Mouse (Mus musculus) kidney, adult 2 months (tissue): Measurements from ENCODE around the gene Megf8. TPM values are rescaled to one million over a fixed set of nuclear protein-coding genes. Genes with fewer than 3 reads are reported as not detected.

ENCODE experiments used
- DNase-seq: peaks from one replicate; pipeline ENCODE4 v3.0.0; 2021
- H3K27ac ChIP-seq: fragments of 200-500 bp; 2 replicates; pipeline ENCODE4 v1.5.1; 2012; ENCODE audit warnings: low read depth, low read length, control low read depth, inconsistent platforms; ENCODE audit not compliant: insufficient read depth
- H3K27me3 ChIP-seq: fragments of 200-500 bp; replicated peaks from 2 replicates; pipeline ENCODE4 v1.6.1; 2012; ENCODE audit warnings: mild to moderate bottlenecking, moderate library complexity, low read length, inconsistent platforms; ENCODE audit not compliant: control insufficient read depth, insufficient read depth
- H3K36me3 ChIP-seq: fragments of 200-500 bp; 2 replicates; pipeline ENCODE4 v1.6.1; 2012; ENCODE audit warnings: mild to moderate bottlenecking, moderate library complexity, low read length, inconsistent platforms; ENCODE audit not compliant: control insufficient read depth, insufficient read depth
- H3K4me1 ChIP-seq: fragments of 200-500 bp; 2 replicates; pipeline ENCODE4 v1.6.1; 2011; ENCODE audit warnings: low read length; ENCODE audit not compliant: control insufficient read depth, insufficient read depth
- H3K4me3 ChIP-seq: fragments of 200-500 bp; 2 replicates; pipeline ENCODE4 v1.5.1; 2011; ENCODE audit warnings: mild to moderate bottlenecking, low read depth, low read length, control low read depth; ENCODE audit not compliant: insufficient read depth
- CTCF ChIP-seq: fragments of 200-500 bp; conservative IDR thresholded peaks from 2 replicates; pipeline ENCODE4 v1.5.1; 2011; ENCODE audit warnings: low read depth, mild to moderate bottlenecking, control low read depth, low read length, moderate library complexity, mixed read lengths; ENCODE audit not compliant: insufficient read depth, insufficient read length
- POLR2A ChIP-seq: fragments of 200-500 bp; IDR thresholded peaks from one replicate; pipeline ENCODE4 v1.6.1; 2011; ENCODE audit warnings: low read depth, low read length, control low read depth
- WGBS: fragments of 180-500 bp; shearing (Covaris S2); methylation state at CpG from one replicate; pipeline ENCODE4 v1.1.7; 2018; 5-methylcytosine and 5-hydroxymethylcytosine counted together
- polyA plus RNA-seq: library from polyadenylated mRNA; depleted of rRNA; stranded (reverse); fragments of >200 nt; gene quantifications from 2 replicates; pipeline ENCODE4 v1.2.3, GENCODE M21; 2012; rRNA removed

The Megf8 gene
- polyA plus RNA-seq: 23.5 and 29.8 TPM in 2 replicates

DNA sequence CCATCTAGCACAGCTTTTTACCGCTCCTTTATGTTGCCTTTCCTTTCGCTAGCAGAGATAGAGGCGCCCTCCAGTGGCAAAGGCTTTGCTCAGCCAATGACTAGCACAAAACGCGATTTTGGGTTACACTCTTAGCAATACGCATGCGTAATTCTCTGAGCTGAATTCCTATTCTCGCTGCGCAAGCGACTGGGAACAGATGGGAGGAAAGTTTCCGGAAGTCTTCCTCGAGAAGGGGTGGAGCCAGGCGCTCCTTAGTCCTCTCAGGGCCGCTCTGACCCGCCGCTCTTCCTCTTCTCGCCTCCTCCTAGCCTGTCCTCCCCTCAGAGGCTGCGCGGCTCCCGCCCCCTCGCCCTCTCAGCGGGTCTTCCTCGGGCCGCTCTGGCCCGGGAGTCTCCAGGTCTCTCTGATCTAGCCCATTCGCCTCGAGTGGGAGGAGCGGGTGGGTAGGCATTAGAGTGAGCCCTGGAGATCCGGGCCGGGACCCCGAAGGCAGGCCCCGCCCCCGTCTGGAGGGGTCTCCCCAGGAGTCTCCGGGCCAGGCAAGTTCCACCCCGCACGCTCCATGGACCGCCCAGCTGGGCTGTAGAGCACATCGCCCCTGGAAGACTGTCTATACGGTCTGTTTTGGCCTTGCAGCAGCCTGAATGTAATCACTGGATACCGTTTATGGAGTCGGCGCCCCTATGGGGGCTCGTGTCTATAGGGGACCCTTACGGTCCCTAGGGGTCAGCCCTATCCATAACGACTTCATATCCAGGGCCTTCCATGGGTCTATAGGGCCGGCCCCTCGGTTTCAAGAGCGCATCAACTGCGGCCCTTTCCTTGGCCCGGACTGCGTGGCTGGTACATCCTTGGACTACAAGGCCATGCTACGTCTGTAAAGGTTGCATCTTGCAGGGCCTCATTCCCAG is at the start of gene Megf8:
Megf8 (plus strand) TSS at position 633 of the 914 bp plus-strand sequence.
- peak; percentile 99 for DNase-seq
- peaks cover 8% of the 10 kb centered on the region for H3K27me3 ChIP-seq
- H3K36me3 ChIP-seq: no peaks in the 10 kb centered on the region
- peaks cover 3% of the 10 kb centered on the region; the same call in 1 of the 2 replicates for H3K4me1 ChIP-seq
- TF ChIP-seq POLR2A (peak; percentile 25), CTCF (peak; percentile 92)
- H3K27ac ChIP-seq: peak within 1 kb of the TSS; percentile 33
- peak within 1 kb of the TSS; percentile 67 for H3K4me3 ChIP-seq
- WGBS: 2% methylated on average over 52 of the region's 52 CpGs

DNA sequence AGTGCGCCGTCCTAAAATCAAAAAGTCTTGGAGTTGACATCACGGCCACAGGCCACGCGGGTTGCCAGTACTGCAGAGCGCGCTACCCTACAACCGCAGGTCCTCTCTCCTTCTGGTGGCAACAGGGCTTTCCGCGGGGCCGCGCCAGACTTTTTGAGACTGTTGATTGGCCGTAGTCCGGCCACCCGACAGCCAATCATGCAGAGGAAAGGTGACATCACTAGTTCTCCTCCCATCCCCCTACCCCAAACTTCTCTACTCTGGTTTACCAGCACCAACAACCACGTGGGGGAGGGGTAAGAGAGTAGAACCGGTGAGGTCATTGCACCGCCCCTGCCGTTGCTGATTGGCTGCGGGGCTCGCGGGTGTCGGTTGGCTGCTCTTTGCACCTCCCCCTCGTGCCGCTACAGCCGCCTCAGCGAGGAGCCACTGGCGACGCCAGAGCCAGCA is 49.6 kb upstream of the Megf8 start, which contains the start of gene Cic:
Cic (plus strand) TSS at position 404 of the 450 bp plus-strand sequence.
- H3K4me3 ChIP-seq: peak within 1 kb of the TSS; percentile 77
- H3K4me1 ChIP-seq: peaks cover 9% of the 10 kb centered on the region
- no peaks in the 10 kb centered on the region for H3K27me3 ChIP-seq
- DNase-seq: peak; percentile 100
- H3K36me3 ChIP-seq: no peaks in the 10 kb centered on the region
- WGBS: 0% methylated on average over 29 of the region's 29 CpGs
- peak within 1 kb of the TSS; percentile 98 for H3K27ac ChIP-seq
- TF ChIP-seq CTCF (no peak), POLR2A (no peak)

DNA sequence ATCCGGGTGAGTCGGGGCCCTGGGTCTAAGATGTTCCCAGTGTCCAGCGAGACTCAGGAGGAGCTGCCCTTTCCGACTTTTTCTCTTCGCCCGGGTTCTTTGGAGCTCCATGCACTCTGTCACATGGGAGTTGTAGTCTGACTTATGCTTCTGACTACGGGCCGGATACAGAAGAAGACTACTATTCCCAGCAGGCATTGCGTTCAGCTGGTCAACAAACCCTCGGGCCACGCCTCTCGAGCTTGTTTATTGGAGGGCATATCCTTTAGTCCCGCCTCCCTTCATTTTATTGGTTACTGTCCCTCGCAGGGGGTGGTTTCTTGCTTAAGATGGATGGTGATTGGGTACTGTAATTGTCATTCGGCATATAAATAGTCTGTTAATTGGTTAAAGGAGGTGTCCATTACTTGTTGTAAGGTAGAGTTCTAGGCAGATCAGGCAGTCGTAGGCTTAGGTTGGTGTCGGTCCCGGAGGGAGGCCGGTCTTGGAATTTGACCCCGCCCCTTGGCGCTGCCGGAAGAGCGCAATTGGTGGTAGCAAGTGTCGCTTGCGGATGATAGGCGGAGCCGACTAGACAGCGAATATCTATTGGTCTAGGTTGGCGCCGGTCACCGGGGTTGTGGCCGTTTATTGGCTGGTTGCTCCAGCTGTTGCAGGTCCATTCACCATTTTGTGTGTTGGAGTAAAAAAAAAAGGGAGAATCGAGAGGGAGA is 49.1 kb upstream of the Megf8 start:
- under 1% methylated on average over 33 of the region's 33 CpGs for WGBS

DNA sequence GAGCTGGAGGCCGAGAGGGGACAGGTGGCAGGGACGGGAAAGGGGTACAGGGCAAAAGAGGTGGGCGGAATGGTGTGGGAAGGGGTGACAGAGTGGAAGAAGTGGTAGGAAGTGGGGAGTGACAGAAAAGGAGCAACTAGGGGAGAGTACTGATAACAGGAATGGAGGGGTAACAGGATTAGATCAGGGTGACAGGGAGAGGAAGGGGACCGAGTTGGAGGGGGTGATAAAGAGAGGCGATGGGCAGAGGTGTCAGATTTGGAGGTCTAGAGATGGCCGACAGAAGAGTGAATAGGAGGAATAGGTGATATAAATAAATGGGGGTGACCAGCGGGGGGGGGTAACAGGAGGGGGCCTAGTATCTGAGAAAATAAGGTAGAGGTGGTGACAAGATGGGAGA is 48.4 kb upstream of the Megf8 start:
- Histone ChIP-seq H3K36me3 (no peaks in the 10 kb centered on the region), H3K4me1 (peaks cover 9% of the 10 kb centered on the region), H3K27me3 (no peaks in the 10 kb centered on the region), H3K4me3 (peak overlapping the region; percentile 77), H3K27ac (peak overlapping the region; percentile 63)
- 2% methylated on average over 7 of the region's 7 CpGs for WGBS
- no peak for TF ChIP-seq CTCF
- TF ChIP-seq POLR2A: no peak
- no peak for DNase-seq

More for the DNA sequence above, 49.1 kb upstream of the Megf8 start:
- no peak for TF ChIP-seq POLR2A
- no peak for TF ChIP-seq CTCF
- no peaks in the 10 kb centered on the region for H3K36me3 ChIP-seq
- H3K27ac ChIP-seq: peak overlapping the region; percentile 98
- peak; percentile 100 for DNase-seq
- H3K27me3 ChIP-seq: no peaks in the 10 kb centered on the region
- H3K4me3 ChIP-seq: peak overlapping the region; percentile 77
- peaks cover 9% of the 10 kb centered on the region for H3K4me1 ChIP-seq

DNA sequence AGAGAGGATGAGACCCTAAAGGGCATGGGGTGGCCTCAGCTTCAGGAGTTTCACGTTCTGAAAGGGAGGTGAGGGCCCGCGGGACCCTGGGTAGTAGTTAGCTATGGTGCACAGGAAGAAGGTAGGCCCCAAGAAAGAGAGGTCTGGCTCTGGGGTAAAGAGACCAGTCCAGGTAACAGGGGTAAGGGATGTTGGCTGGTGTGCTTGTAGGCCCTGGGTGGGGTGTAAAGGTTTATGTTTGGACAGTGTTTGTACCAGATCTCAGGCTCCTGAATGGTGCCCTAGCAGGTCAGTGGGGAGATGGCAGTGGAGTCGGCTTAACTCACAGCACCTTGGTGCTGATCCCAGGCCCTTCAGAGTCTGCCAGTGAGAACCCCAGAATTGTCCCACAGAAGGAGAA is 47.9 kb upstream of the Megf8 start:
- Histone ChIP-seq H3K4me3 (peak overlapping the region; percentile 77), H3K27ac (peak overlapping the region; percentile 21; the same call in 1 of the 2 replicates), H3K4me1 (peaks cover 9% of the 10 kb centered on the region), H3K36me3 (no peaks in the 10 kb centered on the region), H3K27me3 (no peaks in the 10 kb centered on the region)
- DNase-seq: no peak
- TF ChIP-seq CTCF: no peak
- no peak for TF ChIP-seq POLR2A
- 18% methylated on average over 4 of the region's 4 CpGs for WGBS

DNA sequence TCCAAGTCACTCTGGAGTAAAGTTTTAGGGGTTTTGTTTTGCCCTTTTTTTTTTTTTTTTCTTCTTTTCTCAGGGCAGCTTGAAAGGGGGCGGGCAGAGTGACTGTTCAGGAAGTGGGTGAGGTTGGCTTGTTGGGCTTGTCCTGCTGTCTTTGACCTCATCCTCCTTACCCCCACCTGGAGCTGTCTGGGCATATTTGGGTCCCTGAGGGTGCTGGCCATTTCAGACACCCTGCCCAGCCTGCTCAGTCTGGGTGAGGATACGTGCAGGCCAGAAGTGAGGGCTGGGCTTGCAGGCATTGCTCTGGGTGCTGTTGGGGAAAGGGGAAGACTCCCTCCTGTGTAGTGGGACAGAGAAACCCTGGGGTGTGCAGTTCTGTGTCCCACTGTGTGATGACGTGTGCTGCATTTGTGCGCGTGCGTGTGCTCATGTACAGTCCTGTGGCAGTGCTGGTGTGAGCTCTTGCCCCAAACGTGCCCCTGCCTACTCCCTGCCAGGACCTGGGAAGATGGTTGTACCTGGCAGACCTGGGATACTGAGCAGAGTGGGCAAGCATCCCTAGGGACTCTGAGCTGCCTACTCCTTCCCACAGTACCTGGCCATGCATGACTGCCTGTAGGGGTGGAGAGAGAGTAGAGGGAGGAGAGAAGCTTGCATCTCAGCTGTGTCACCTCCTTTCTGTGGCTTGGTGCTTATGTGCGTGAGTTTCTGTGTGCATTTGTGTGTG is 47.3 kb upstream of the Megf8 start:
- peaks cover 9% of the 10 kb centered on the region for H3K4me1 ChIP-seq
- H3K4me3 ChIP-seq: no peak overlapping the region
- DNase-seq: peak; percentile 63
- no peak for TF ChIP-seq POLR2A
- H3K36me3 ChIP-seq: no peaks in the 10 kb centered on the region
- WGBS: 39% methylated on average over 8 of the region's 8 CpGs
- H3K27me3 ChIP-seq: no peaks in the 10 kb centered on the region
- no peak overlapping the region for H3K27ac ChIP-seq
